Mouse (Mus musculus) cortical plate, adult 2 months (tissue): ENCODE results near the gene Gng3.

ENCODE experiments used
- CTCF ChIP-seq: fragments of 200-500 bp; IDR thresholded peaks from 2 replicates; pipeline ENCODE4 v1.5.1; 2011; ENCODE audit warnings: mild to moderate bottlenecking, control low read depth, low read length; ENCODE audit not compliant: insufficient read depth; ENCODE audit errors: extremely low read depth
- POLR2A ChIP-seq: fragments of 200-500 bp; IDR thresholded peaks from 2 replicates; pipeline ENCODE4 v1.6.1; 2011; ENCODE audit warnings: mild to moderate bottlenecking, low read length, control low read depth; ENCODE audit not compliant: insufficient read depth; ENCODE audit errors: extremely low read depth

- TF ChIP-seq POLR2A (no peak), CTCF (no peak)
Observed at GRCm38 (mm10) chr19:8830664-8831063, 8.3 kb downstream of the Gng3 start.
